Mouse (Mus musculus): ENCODE results near the gene Kif3b.
A peak's percentile ranks its signal among the peaks of the same experiment; 100 is the strongest.
"Not testable (repeated sequence)": the region's sequence is repeated elsewhere in the genome, so short reads cannot be mapped to it uniquely, and the experiment has no call there.

Gene Kif3b

DNA sequence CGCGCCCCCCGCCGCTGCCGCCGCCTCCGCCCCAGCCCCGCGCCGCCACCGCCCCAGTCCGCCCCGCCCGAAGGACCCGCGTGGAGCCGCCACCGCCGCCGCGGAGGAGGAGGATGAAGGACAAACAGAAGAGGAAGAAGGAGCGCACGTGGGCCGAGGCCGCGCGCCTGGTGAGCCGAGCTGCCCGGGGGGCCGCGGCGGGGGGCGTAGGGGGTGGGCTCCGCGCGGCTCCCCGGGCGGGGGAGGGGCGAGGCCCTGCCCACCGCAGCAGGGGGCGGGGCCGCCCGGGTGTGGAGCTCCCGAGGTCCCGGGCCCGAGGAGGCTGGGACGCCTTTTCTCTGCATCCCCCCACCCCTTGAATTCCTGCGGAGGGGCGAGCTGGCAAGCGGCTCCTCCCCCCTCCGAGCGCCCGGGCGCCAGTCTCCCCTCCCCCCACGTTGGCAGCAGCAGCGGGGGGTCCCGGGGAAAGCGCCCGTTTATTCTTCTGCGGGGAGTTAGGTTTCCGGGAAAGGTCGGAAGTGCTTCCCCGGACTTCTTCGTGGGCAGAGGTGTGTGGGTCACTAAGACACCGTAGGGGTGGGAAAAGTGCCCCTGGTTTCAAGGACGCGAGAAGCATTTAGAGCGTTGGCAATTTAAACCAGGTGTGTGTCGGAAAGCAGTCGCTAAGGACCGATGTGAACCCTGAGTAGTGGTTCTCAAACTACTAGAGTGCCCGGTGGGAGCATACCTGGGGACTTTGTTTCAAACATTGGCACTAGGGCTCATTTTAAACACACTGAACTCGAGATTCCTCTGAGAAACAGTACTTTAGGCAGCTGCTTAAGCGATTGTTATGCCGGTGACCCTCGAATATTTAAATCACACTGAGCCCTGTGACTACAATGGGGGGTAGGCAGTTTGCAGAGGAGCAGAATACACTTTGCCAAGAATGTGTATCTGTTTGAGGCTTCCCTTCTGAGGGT, 55.3 kb downstream of the Kif3b start:
- peak; percentile 93 for DNase-seq

DNA sequence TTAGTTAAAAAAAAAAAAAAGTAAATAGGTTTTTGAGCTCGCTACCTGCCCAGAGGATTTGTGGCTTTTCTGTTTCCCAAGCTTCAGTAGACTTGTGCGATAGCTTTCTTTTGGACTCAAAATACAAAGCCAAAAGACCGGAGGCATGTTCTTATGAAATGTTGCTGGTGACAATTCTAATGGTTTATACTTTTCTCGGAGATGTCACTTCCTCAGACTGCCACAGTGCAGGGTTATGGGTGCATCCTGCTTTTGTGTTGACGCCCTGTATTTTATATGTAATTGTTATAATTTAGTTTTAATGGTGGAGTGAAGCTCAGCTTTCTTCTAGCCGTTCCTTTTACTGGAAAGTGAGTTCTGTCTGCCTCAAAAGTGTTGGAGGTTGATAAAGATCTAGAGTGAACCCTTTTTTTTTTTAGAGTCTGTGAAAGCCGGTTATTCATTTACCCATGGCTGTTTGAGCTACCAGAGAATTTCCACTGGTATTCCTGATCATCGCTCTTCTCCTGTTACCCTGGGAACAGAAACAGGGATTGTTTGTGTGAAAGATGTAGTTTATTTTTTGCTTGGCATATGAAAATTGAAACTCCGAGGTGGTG, 56.1 kb downstream of the Kif3b start:
- DNase-seq = no peak

DNA sequence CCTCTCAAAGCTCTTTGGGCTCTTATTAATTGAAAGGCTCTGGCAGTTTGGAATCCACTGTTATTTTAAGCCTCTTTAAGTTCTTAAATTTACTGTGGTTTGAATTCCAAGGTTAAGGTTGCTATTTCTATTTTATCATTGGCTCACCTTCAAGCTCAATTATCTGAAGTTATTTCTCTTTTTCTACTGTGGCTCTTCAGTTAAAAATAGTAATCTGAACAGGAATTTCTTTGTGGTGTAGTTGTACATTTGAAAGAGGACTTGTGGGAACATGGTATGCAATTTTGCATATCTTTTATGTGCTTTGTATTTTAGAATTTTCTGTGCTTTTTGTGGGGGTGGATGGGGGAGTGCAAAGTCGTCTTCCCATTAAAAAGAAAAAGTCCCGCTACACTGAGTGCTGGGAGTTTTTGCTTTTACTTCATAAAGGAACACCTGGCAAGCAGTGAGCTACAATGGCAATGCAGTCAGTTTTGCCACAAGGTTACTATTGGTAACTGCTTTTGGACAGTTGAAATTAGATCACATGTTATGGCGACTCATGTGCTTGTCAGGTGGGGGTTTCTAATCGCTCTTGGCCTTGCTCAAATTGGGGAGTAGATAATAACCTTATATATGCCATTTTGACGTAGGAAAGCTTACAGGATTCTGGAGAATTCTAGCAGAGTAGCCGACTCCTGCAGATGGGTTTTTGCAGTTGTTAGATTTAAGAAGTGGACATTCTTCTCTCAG, 57.1 kb downstream of the Kif3b start:
- DNase-seq = no peak

DNA sequence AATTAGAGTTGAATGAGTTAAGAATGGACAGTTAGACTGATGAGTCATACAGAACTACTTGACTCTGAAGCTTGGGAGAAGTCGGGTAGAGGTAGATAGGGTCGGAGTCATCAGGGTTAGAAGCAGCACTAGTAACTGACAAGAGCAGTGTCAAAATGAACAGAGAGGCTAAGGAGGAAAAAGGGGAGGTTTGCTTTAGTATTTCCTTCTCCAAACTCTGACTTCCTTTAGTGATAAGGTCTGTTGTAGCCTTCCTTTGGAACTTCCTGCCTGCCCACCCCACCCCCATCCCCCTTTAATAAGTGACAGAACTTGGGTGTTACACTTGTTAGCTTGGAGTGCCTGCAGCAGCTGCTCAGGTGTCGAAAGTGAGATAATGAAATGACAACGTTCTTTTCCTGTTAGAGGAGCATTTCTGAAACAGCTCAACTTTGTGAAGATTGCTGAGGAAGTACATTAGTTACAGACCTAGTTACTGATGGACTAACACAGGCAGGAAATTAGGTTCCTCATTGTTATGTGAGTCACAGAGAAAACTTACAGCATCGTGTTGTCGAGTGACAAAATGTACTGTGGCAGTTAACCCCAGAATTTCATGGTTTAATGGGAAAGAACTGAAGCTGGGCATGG, 59.5 kb downstream of the Kif3b start:
- DNase-seq = no peak

DNA sequence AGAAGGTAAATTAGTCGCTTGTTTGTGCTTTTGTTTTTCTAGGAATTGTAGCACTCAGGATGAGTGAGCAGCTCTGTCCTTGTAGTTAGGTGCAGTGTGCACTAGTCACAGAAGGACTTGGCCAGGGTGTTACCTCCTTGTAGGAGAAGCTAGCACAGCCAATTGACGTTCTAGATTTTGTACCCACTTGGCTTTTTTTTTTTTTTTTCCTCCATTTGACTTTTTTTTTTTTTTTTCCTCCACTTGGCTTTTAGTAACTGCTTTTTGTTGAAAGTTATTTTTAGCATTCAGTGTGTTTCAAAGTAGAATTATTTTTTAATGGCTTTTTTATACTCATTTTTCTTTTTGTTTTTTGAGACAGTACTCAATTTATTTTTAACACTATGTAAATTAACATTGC, 63.4 kb downstream of the Kif3b start:
- DNase-seq = no peak

DNA sequence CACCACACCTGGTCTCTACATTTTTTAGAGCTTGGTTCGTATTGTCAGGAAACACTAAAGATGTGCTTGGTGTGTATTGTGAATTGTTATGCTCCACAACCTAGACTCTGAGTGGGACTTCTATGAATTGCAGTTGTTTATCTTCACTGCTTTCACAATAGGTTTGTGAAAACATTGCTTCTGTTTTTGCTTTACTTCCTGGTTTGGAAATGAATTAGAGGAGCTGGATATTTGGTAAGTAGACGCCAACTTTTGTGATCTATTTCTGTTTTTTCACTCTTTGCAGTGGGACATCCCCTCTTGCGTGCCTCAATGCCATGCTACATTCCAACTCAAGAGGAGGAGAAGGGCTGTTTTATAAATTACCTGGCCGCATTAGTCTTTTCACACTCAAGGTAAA, 65.6 kb downstream of the Kif3b start:
- no peak for DNase-seq

DNA sequence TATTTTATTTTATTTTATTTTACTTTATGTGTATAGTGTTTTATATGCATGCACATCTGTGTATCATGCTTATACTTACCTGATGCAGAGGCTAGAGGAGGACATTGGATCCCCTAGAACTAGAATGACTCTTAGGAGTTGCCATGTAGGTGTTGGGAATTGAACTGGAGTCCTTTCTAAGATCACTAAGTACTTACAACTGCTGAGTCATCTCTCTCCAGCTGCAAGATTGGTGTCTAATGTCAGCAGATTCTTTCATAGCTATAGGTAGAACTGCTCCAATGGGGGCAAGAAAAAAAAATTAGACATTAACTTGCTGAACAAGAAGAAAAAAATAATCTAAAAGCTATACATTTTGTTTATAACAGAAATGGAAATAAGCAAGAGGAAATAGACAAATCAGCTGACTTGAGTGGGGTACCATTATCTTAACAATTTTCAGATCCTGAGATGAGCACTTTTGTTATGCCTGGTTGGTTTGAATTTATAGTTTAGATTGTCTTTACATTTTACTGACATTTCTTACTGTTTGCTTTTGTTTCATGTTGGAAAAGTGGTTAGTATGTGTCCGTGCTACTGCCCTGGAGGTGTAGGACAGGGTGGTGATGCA, 70.0 kb downstream of the Kif3b start:
- DNase-seq = no peak

DNA sequence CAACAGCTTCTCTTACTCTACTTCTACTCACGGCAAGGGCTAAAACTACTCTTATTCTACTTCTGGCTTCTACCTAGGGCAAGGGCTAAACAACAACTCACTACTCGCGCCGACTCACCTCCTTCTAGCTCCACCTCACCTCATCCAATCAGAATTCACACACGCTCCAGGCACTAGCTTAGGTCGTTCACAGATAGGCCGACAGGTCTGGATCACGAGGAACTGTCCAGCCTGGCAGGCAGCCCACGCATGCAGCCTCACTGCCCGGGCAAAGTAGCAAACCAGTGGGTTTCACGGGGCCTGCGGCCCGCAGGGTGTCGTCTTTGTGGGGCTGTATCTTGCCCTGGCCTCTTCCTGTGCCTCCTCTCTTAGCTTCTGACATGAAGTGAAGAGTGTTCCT, 73.3 kb downstream of the Kif3b start:
- DNase-seq = not testable (repeated sequence)

DNA sequence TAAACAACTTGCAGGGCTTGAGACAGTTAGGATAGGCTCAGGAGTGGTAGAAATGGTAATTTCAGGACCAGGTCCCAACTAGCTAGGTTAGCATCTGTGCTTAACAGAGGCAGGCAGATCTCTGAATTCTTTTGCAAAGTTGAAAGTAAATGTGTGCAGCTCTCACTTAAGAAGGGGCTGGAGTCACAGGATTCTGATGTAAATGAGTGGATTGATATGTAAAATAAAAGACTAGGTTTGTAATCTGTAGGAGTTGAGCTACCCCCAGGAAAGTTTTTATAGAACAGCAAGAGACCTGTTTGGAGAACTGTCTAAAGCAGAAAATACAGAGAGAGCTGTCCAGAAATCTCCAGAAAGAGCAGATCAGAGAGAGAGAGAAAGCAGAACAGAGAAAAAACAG, 79.7 kb downstream of the Kif3b start:
- DNase-seq = no peak

DNA sequence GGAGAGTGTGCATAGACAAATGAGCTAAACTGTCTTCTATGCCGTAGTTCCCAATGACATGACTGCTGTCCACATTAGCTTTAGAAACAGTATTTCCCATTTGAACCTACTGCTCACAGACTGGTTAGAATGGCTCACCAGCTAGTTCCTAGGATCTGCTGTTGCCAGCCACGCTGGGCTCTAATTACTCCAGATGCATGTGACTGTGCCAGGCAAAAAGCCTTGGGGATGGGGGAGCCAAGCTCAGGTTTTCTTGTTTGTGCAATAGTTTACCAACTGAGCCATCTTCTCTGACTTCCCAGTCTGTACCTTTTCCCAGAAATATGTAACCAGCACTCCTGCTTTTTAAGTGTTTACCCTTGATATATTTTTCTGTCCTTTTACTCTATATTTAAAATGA, 84.2 kb downstream of the Kif3b start:
- no peak for DNase-seq

DNA sequence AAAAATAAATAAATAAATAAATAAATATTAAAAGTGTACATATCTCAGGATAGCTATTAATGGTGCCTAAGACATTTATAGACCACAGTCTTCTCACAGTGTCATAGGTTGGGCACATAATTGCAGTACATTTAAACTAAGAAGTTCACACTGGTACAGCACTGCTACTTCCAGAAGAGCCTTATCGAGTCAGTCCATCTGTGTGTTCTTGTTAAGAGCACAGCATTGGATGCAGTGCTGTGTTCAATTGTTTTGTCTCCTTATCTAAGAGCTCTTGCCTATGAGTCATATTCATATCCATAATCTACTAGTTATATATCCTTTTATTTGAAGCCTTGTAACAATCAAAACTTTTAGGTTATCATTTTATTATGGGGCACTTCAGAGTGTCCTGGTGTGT, 89.3 kb downstream of the Kif3b start:
- DNase-seq = no peak
